Mouse (Mus musculus): ENCODE measurements around the gene Slc28a2. TPM values are rescaled to one million over a fixed set of nuclear protein-coding genes. Genes with fewer than 3 reads are reported as not detected.
A peak's percentile ranks its signal among the peaks of the same experiment; 100 is the strongest.
"Not testable (repeated sequence)": the region's sequence is repeated elsewhere in the genome, so short reads cannot be mapped to it uniquely, and the experiment has no call there.

The Slc28a2 gene
- polyA plus RNA-seq, 1 experiment from 2014 or later, result 0.46 TPM

GRCm38 (mm10) chr2:122440521-122440920 lies 14.2 kb downstream of the Slc28a2 start:
- not testable (repeated sequence) for H3K4me3 ChIP-seq (replicated peaks; ENCODE audit: low read depth, low read length); H3K4me2 ChIP-seq (ENCODE audit: low read length); H3K27ac ChIP-seq; ATAC-seq (replicated peaks; ENCODE audit: low FRiP score, low read depth); H3K9ac ChIP-seq (ENCODE audit: low read depth, low read length); H3K27me3 ChIP-seq (ENCODE audit: insufficient read depth, low read length); DNase-seq (ENCODE audit: low spot score); H3K36me3 ChIP-seq (ENCODE audit: insufficient read depth, low read length); H3K4me1 ChIP-seq (replicated peaks; ENCODE audit: insufficient read depth, low read length); H3K9me3 ChIP-seq (replicated peaks; ENCODE audit: low read length)
- WGBS, result 8% methylated on average over 1 of the region's 3 CpGs

GRCm38 (mm10) chr2:122441000-122441933 lies 15.0 kb downstream of the Slc28a2 start:
- no peak for TF ChIP-seq CTCF (IDR thresholded peaks at IDR 0.05; ENCODE audit: low read depth)
- no peak for DNase-seq (ENCODE audit: low spot score)
- H3K27ac ChIP-seq, result no peak overlapping the region
- 81% methylated on average over 7 of the region's 7 CpGs for WGBS
- H3K9me3 ChIP-seq (replicated peaks; ENCODE audit: low read length), result no peaks in the 10 kb centered on the region
- no peaks in the 10 kb centered on the region for H3K27me3 ChIP-seq (ENCODE audit: insufficient read depth, low read length)
- H3K4me3 ChIP-seq (replicated peaks; ENCODE audit: low read depth, low read length), result no peak overlapping the region
- H3K4me1 ChIP-seq (replicated peaks; ENCODE audit: insufficient read depth, low read length), result no peaks in the 10 kb centered on the region
- H3K9ac ChIP-seq (ENCODE audit: low read depth, low read length), result no peak overlapping the region
- ATAC-seq (replicated peaks; ENCODE audit: low FRiP score, low read depth), result no peak
- no peak overlapping the region for H3K4me2 ChIP-seq (ENCODE audit: low read length)
- no peaks in the 10 kb centered on the region for H3K36me3 ChIP-seq (ENCODE audit: insufficient read depth, low read length)

- TF ChIP-seq CTCF (IDR thresholded peaks at IDR 0.05; ENCODE audit: low read depth), result no peak
- Histone ChIP-seq H3K4me2 (ENCODE audit: low read length) (no peak overlapping the region), H3K27me3 (ENCODE audit: insufficient read depth, low read length) (no peaks in the 10 kb centered on the region), H3K4me3 (replicated peaks; ENCODE audit: low read depth, low read length) (no peak overlapping the region), H3K4me1 (replicated peaks; ENCODE audit: insufficient read depth, low read length) (no peaks in the 10 kb centered on the region), H3K9me3 (replicated peaks; ENCODE audit: low read length) (no peaks in the 10 kb centered on the region; the same call in 1 of the 2 replicates), H3K36me3 (ENCODE audit: insufficient read depth, low read length) (no peaks in the 10 kb centered on the region), H3K27ac (no peak overlapping the region), H3K9ac (ENCODE audit: low read depth, low read length) (no peak overlapping the region)
- DNase-seq (ENCODE audit: low spot score), result no peak
- WGBS, result 84% methylated on average over 4 of the region's 4 CpGs
- no peak for ATAC-seq (replicated peaks; ENCODE audit: low FRiP score, low read depth)
These were observed 24.1 kb downstream of the Slc28a2 start for GRCm38 (mm10) chr2:122450351-122450750.

GRCm38 (mm10) chr2:122452426-122452825 lies 26.1 kb downstream of the Slc28a2 start:
- Histone ChIP-seq H3K4me2 (ENCODE audit: low read length) (no peak overlapping the region), H3K9me3 (replicated peaks; ENCODE audit: low read length) (no peaks in the 10 kb centered on the region; the same call in 1 of the 2 replicates), H3K4me3 (replicated peaks; ENCODE audit: low read depth, low read length) (no peak overlapping the region), H3K9ac (ENCODE audit: low read depth, low read length) (no peak overlapping the region), H3K36me3 (ENCODE audit: insufficient read depth, low read length) (no peaks in the 10 kb centered on the region), H3K27ac (no peak overlapping the region), H3K27me3 (ENCODE audit: insufficient read depth, low read length) (no peaks in the 10 kb centered on the region), H3K4me1 (replicated peaks; ENCODE audit: insufficient read depth, low read length) (no peaks in the 10 kb centered on the region)
- no peak for ATAC-seq (replicated peaks; ENCODE audit: low FRiP score, low read depth)
- WGBS, result 43% methylated on average over 2 of the region's 2 CpGs
- no peak for DNase-seq (ENCODE audit: low spot score)
- TF ChIP-seq CTCF (IDR thresholded peaks at IDR 0.05; ENCODE audit: low read depth), result no peak

GRCm38 (mm10) chr2:122466901-122467300 lies 40.6 kb downstream of the Slc28a2 start:
- Histone ChIP-seq H3K4me3 (replicated peaks; ENCODE audit: low read depth, low read length) (peak overlapping the region; percentile 49), H3K9me3 (replicated peaks; ENCODE audit: low read length) (no peaks in the 10 kb centered on the region), H3K9ac (ENCODE audit: low read depth, low read length) (no peak overlapping the region), H3K27ac (no peak overlapping the region), H3K4me2 (ENCODE audit: low read length) (peak overlapping the region; percentile 90), H3K36me3 (ENCODE audit: insufficient read depth, low read length) (no peaks in the 10 kb centered on the region), H3K27me3 (ENCODE audit: insufficient read depth, low read length) (no peaks in the 10 kb centered on the region), H3K4me1 (replicated peaks; ENCODE audit: insufficient read depth, low read length) (no peaks in the 10 kb centered on the region)
- ATAC-seq (replicated peaks; ENCODE audit: low FRiP score, low read depth) (no peak), DNase-seq (ENCODE audit: low spot score) (no peak)
- TF ChIP-seq CTCF (IDR thresholded peaks at IDR 0.05; ENCODE audit: low read depth), result no peak
- WGBS, result 28% methylated on average over 11 of the region's 11 CpGs

GRCm38 (mm10) chr2:122467351-122468013 lies 41.2 kb downstream of the Slc28a2 start:
- Histone ChIP-seq H3K9ac (ENCODE audit: low read depth, low read length) (peak overlapping the region; percentile 52; the same call in 1 of the 2 replicates), H3K4me1 (replicated peaks; ENCODE audit: insufficient read depth, low read length) (no peaks in the 10 kb centered on the region), H3K4me2 (ENCODE audit: low read length) (peak overlapping the region; percentile 90), H3K36me3 (ENCODE audit: insufficient read depth, low read length) (no peaks in the 10 kb centered on the region), H3K9me3 (replicated peaks; ENCODE audit: low read length) (no peaks in the 10 kb centered on the region), H3K27me3 (ENCODE audit: insufficient read depth, low read length) (no peaks in the 10 kb centered on the region), H3K4me3 (replicated peaks; ENCODE audit: low read depth, low read length) (peak overlapping the region; percentile 49), H3K27ac (no peak overlapping the region)
- peak; percentile 95 for DNase-seq (ENCODE audit: low spot score)
- peak; percentile 85 for TF ChIP-seq CTCF (IDR thresholded peaks at IDR 0.05; ENCODE audit: low read depth)
- peak; percentile 99 for ATAC-seq (replicated peaks; ENCODE audit: low FRiP score, low read depth)
- WGBS, result 1% methylated on average over 46 of the region's 46 CpGs
